In genomic region chr5:141024435-141024834, GRCm38 (mm10) we compare ENCODE assay signal across 11 mouse cellular contexts. TPM values are rescaled to one million over a fixed set of nuclear protein-coding genes. Genes with fewer than 3 reads are reported as not detected.
A peak's percentile ranks its signal among the peaks of the same experiment; 100 is the strongest.
DNase-seq lines count a peak whose midpoint lies in the region; ATAC-seq and TF ChIP-seq lines count a peak whose summit lies in the region.
"Had no signal": no experiment of that assay in that cellular context is flagged by ENCODE, and none has a peak within 500 bp of the region (broad histone marks: within the 10 kb centered on the region; RNA-seq: fewer than 3 reads in every experiment).

No protein-coding gene starts in this region.

- H3K27ac ChIP-seq in cortical plate, adult 2 months (ENCODE audit: insufficient read depth, low read length), result no peak overlapping the region
- no peak overlapping the region for H3K27ac ChIP-seq in heart, embryonic 11.5 days (ENCODE audit: low read depth, low read length)
- H3K27ac ChIP-seq: macrophage had no signal

- H3K4me1 ChIP-seq in lung, adult 2 months (ENCODE audit: control insufficient read depth, insufficient read depth, low read length), result no peaks in the 10 kb centered on the region
- H3K4me1 ChIP-seq in cortical plate, adult 2 months (ENCODE audit: control insufficient read depth, insufficient read depth, low read length), result no peaks in the 10 kb centered on the region
- no peaks in the 10 kb centered on the region for H3K4me1 ChIP-seq in heart, embryonic 11.5 days (ENCODE audit: control insufficient read depth, insufficient read depth, low read length)

- H3K9me3 ChIP-seq in heart, embryonic 11.5 days (replicated peaks; ENCODE audit: control insufficient read depth, low read length), result peaks cover 7% of the 10 kb centered on the region

- TF ChIP-seq CTCF in lung, adult 2 months (IDR thresholded peaks at IDR 0.05; ENCODE audit: insufficient read depth, low read length), result peak; percentile 42; the same call in 1 of the 2 replicates
- peak; percentile 29; the same call in 1 of the 2 replicates for TF ChIP-seq CTCF in cortical plate, adult 2 months (IDR thresholded peaks at IDR 0.05; ENCODE audit: extremely low read depth, insufficient read depth, low read length)

- no peaks in the 10 kb centered on the region for H3K36me3 ChIP-seq in splenic B cell, adult 2 months (ENCODE audit: control insufficient read depth, insufficient read depth, low read length, poor library complexity, severe bottlenecking)
- H3K36me3 ChIP-seq in heart, embryonic 11.5 days (ENCODE audit: control insufficient read depth, insufficient read depth, low read length), result no peaks in the 10 kb centered on the region
- H3K36me3 ChIP-seq: G1E had no signal

- H3K27me3 ChIP-seq in splenic B cell, adult 2 months (ENCODE audit: control insufficient read depth, insufficient read depth, low read length, poor library complexity, severe bottlenecking), result no peaks in the 10 kb centered on the region
- no peaks in the 10 kb centered on the region; the same call in 1 of the 2 replicates for H3K27me3 ChIP-seq in heart, embryonic 11.5 days (ENCODE audit: control insufficient read depth, insufficient read depth, low read length)

- no peak overlapping the region for H3K4me3 ChIP-seq in lung, adult 2 months (replicated peaks; ENCODE audit: extremely low read depth, low read depth, low read length)
- no peak overlapping the region for H3K4me3 ChIP-seq in cortical plate, adult 2 months (ENCODE audit: insufficient read depth, low read length)
- H3K4me3 ChIP-seq in heart, embryonic 11.5 days (ENCODE audit: low read depth, low read length), result no peak overlapping the region

- 64% methylated on average over 5 of the region's 5 CpGs for WGBS in lung, adult 2 months
- 53% methylated on average over 5 of the region's 5 CpGs for WGBS in heart, embryonic 11.5 days (ENCODE audit: insufficient replicate concordance)

- no peak for ATAC-seq in heart, embryonic 11.5 days (replicated peaks; ENCODE audit: insufficient number of reproducible peaks, low FRiP score, low TSS enrichment)

- peak; percentile 12 to 39 for DNase-seq in adrenal gland, postnatal 36 days
- DNase-seq in adrenal gland, adult (ENCODE audit: inconsistent age in 2 of 2, low spot score in 1 of 2), result no peak
- no peak for DNase-seq in lung, adult 2 months
- no peak for DNase-seq in lung, adult 18-20 months
- peak; percentile 52 for DNase-seq in splenic B cell, adult 2 months (ENCODE audit: low read depth, low spot score)
- no peak for DNase-seq in cerebellum, adult 8-10 months
- DNase-seq: kidney, adult 11 months had no signal

- TF ChIP-seq POLR2A in lung, adult 2 months (IDR thresholded peaks at IDR 0.05; ENCODE audit: borderline replicate concordance, extremely low read depth, low read depth, low read length), result no peak
- TF ChIP-seq POLR2A in cortical plate, adult 2 months (IDR thresholded peaks at IDR 0.05; ENCODE audit: extremely low read depth, insufficient read depth, low read length), result no peak

- H3K9ac ChIP-seq in heart, embryonic 11.5 days (ENCODE audit: low read depth, low read length), result no peak overlapping the region

- no peak overlapping the region for H3K4me2 ChIP-seq in heart, embryonic 11.5 days

RNA-seq across cellular contexts. Expression of gene Card11, which starts 24.1 kb away (rescaled TPM):
- under 1 TPM; 0.33 to 0.53 TPM for total RNA-seq in adrenal gland, postnatal 36 days (2021)
- polyA plus RNA-seq in lung, adult 2 months (2012; rRNA removed), result 12.3 and 15.3 TPM in 2 replicates
- polyA plus RNA-seq in cortical plate, adult 2 months (2012; rRNA removed), result 0.19 and 0.33 TPM in 2 replicates
- 0.06 and 0.08 TPM in 2 replicates for polyA plus RNA-seq in heart, embryonic 11.5 days (2014; fragmentation: Nextera tagmentation; extraction: Ambion mirVana)
- total RNA-seq: G1E had no signal
- polyA plus RNA-seq: G1E had no signal

Comparison
In these comparisons a context has a peak if more than half of its experiments do, and no peak if none do; other contexts are left out.
1. DNase-seq: peak in adrenal gland, postnatal 36 days (2 of 2) and splenic B cell, adult 2 months (single experiment); none in adrenal gland, adult (0 of 2), lung, adult 2 months (single experiment), lung, adult 18-20 months (0 of 2) and cerebellum, adult 8-10 months (single experiment).